Mouse (Mus musculus) neutrophil, adult 65 days (primary cell): Measurements from ENCODE around the gene Arfrp1. TPM values are rescaled to one million over a fixed set of nuclear protein-coding genes. Genes with fewer than 3 reads are reported as not detected.

Experiments
- total RNA-seq: library from RNA; stranded (reverse); gene quantifications from 2 replicates; pipeline ENCODE4 v1.2.4, GENCODE M21; 2023

Gene Arfrp1
- 35.7 and 48.5 TPM in 2 replicates for total RNA-seq

DNA sequence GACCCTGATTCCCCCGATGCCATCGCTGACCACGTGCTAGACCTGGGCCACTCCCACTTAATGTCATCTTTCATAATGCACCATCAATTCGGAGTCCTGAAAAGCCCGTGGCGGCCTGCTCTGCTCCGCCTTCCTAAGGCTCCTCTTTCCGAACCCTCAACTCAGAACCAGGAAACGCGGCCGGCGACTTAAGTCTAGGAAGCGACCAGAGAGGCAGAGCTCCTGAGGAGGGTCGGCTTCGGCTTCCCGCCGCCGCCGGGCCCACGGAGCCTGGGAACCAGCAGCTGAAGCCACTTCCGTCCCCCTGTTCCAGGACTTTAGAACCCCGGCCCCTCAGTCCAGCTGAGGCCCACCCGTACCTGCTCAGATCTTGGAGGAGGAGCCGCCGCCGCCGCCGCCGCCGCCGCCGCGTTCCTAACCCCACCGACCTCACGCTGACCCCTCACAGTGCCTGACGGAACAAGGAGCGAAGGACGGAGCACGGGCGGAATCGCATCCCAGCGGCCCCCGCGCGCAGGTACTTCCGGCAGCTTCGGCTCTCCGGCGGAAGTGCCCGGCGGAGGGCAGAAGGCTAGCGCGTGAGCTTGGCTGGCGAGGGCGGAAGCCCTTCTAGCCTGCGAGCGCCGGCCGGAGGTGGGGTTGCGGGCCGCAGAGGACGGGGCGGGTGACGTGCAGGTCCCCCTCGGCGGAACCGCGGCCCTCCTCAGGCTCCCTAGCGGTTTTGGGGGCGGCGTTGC lies at the start of gene Arfrp1, which contains the start of gene Zgpat:
Gene Arfrp1 (minus strand): TSS at position 545 of the 737 bp plus-strand sequence.
Gene Zgpat (plus strand): TSS at position 69 of the 737 bp plus-strand sequence.

DNA sequence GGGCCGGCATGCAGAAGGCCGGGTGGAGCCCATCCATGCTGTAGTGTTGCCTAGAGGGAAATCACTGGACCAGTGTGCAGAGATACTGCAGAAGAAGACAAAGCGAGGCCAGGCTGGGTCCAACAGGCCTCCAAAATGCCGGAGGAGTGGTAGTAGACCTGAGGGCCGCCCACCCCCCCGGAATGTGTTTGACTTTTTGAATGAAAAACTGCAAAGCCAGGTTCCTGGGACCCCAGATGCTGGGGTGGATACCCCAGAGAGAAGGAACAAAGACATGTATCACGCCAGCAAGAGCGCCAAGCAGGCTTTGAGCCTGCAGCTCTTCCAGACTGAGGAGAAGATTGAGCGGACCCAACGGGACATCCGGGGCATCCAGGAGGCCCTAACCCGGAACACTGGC lies 14.6 kb upstream of the Arfrp1 start, which contains the start of gene Lime1:
Gene Lime1 (plus strand): TSS at position 301 of the 400 bp plus-strand sequence.

DNA sequence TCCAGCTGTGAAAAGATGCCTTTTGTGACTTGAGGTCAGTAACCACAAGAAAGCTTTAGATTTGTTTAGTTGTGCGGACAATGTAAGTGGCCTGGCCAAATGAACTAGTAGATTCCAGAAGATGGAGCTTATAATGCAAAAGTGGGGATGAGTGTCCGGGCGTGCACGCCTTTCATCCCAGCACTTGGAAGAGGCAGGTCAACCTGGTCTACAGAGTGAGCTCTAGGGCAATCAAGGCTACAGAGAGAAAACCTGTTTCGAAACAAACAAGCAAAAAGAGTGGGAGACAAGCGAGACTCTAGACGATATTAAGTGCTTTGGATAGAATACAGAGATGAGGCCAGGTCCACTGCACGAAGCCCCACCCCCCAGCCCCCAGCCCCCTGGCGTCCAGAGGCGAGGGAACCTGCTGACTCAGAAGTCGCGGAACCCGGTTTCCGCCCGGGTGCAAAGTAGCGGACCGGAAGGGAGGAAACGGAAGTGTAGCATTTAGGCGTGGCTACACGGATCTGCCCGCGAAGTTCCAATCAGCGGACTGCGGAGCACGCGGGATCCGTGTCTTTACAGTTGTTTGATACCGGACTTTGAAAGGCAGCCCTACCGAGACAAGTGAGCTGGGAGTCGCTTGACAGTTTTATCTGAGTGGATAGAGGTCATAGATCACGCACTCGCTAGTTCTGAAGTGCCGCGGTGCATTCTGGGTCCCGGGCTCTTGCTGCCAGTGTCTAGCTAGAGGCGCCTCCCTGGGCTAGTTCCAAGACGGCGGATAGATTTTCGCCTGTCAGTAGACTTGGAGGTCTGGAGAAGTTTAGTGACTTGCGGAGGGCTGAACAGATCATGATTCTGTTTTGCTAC lies 45.7 kb downstream of the Arfrp1 start, which contains the start of gene Rtel1:
Gene Rtel1 (plus strand): TSS at position 492 of the 855 bp plus-strand sequence.

DNA sequence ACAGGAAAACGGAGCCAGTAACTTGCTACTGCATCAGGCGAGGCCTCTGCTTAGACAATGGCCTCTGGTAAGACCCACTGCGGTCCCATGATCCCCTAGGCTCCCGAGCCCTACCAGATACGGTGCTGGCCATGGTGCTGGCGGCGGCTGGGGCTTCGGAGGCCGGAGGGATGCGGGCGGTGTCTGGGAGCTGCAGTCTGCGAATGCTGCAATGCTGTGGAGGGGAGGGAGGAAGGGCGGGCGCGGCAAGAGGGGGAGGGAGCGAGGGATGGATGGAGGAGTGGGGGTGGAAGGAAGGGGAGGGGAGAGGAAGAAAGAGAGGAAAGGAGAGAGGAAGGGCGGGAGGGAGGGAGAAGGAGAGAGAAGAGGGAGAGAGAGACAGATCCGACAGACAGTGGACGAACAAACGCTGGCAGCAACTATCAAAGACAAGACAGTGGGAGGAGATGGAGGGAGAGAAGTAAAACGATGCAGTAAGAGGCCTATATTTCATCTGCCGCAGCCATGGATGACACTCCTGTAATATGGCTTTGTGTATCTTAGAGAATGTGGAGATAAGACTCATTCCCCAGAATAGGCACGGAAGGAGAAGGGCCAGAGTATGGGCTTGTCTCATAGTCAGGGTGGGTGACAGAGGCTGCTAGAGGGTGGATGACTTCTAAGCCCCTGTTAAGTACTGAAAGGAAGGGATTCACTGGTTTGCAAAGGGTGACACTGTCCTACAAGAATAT lies 51.0 kb downstream of the Arfrp1 start, which contains the start of gene Stmn3:
Gene Stmn3 (minus strand): TSS at position 421 of the 731 bp plus-strand sequence.

Other genes starting within 250 kb of the Arfrp1 start
- not detected in 2 replicates for gene Kcnq2, start 230.1 kb downstream of the Arfrp1 start, total RNA-seq
- not detected in 2 replicates for gene Eef1a2, start 208.4 kb downstream of the Arfrp1 start, total RNA-seq
- 13.1 and 14.7 TPM in 2 replicates for gene Ppdpf, start 178.2 kb downstream of the Arfrp1 start, total RNA-seq
- not detected in 2 replicates for gene Ptk6, start 162.6 kb downstream of the Arfrp1 start, total RNA-seq
- not detected in 2 replicates for gene Srms, start 152.2 kb downstream of the Arfrp1 start, total RNA-seq
- not detected in 2 replicates for gene Fndc11, start 145.4 kb downstream of the Arfrp1 start, total RNA-seq
- 73.0 and 86.4 TPM in 2 replicates for gene Helz2, start 123.4 kb downstream of the Arfrp1 start, total RNA-seq
- 30.6 and 50.4 TPM in 2 replicates for gene Gmeb2, start 77.4 kb downstream of the Arfrp1 start, total RNA-seq
- gene Stmn3, start 50.9 kb downstream of the Arfrp1 start, total RNA-seq, result not detected in 2 replicates
- gene Rtel1, start 45.7 kb downstream of the Arfrp1 start, total RNA-seq, result 29.6 and 34.9 TPM in 2 replicates
- gene Zgpat, start 476 bp downstream of the Arfrp1 start, total RNA-seq, result 25.9 and 36.3 TPM in 2 replicates
- gene Lime1, start 14.7 kb upstream of the Arfrp1 start, total RNA-seq, result 29.8 and 32.7 TPM in 2 replicates
- gene Zbtb46, start 94.0 kb upstream of the Arfrp1 start, total RNA-seq, result 0.22 and 0.48 TPM in 2 replicates
- gene Abhd16b, start 127.8 kb upstream of the Arfrp1 start, total RNA-seq, result not detected in 2 replicates
- 64.4 and 94.3 TPM in 2 replicates for gene Tpd52l2, start 131.7 kb upstream of the Arfrp1 start, total RNA-seq
- 132 and 159 TPM in 2 replicates for gene Dnajc5, start 155.1 kb upstream of the Arfrp1 start, total RNA-seq
- 77.5 and 81.8 TPM in 2 replicates for gene Uckl1, start 219.5 kb upstream of the Arfrp1 start, total RNA-seq
- 32.6 and 38.4 TPM in 2 replicates for gene Prpf6, start 226.5 kb upstream of the Arfrp1 start, total RNA-seq
- 9.1 and 14.6 TPM in 2 replicates for gene Zfp512b, start 227.4 kb upstream of the Arfrp1 start, total RNA-seq
- 7.9 and 9.4 TPM in 2 replicates for gene Samd10, start 233.8 kb upstream of the Arfrp1 start, total RNA-seq